Mouse (Mus musculus): ENCODE measurements around the gene Ifnk. TPM values are rescaled to one million over a fixed set of nuclear protein-coding genes. Genes with fewer than 3 reads are reported as not detected.

Gene Ifnk
- polyA plus RNA-seq, 2 experiments, result not detected

DNA sequence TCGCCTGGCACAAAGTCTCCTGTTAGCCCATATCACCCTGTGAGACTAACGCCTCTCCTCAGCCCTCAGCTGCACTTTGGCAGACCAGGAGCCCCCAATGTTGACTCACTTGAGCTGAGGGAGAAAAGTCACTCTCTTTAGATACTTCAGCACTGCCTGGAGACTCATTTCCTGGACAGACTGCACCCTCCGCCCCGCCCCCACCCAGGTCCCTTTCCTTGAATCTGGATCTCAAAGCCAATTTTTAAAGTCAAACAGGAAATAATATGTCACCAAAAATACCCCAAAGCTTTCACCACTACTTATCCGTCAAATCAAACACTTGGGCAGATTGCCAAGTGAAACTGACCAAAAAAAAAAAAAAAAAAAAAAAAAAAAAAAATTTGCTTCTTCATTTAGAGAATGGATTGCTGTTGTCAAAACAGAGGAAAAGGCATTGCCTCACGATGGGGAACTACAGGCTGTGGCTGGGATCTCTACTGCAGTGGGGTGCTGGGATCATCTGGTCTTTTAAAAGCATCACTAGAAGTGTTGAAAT lies 21.4 kb upstream of the Ifnk start:
- no peaks in the 10 kb centered on the region for H3K9me3 ChIP-seq (ENCODE audit: control insufficient read depth, low read length)
- no peak for DNase-seq (ENCODE audit: low spot score)
- no peak overlapping the region for H3K9ac ChIP-seq (ENCODE audit: low read depth, low read length, severe bottlenecking)
- no peaks in the 10 kb centered on the region for H3K27me3 ChIP-seq (ENCODE audit: control insufficient read depth, insufficient read depth, low read length)
- TF ChIP-seq POLR2A (IDR thresholded peaks at IDR 0.05; ENCODE audit: borderline replicate concordance, extremely low read depth, insufficient read depth, insufficient read length), result no peak
- no peak overlapping the region for H3K4me2 ChIP-seq (replicated peaks; ENCODE audit: low read depth, low read length, severe bottlenecking)
- H3K27ac ChIP-seq (replicated peaks; ENCODE audit: low read depth, low read length), result no peak overlapping the region
- 56% methylated on average over 6 of the region's 6 CpGs for WGBS
- H3K4me3 ChIP-seq (replicated peaks; ENCODE audit: low read length), result no peak overlapping the region
- ATAC-seq (ENCODE audit: low FRiP score, low read depth), result no peak
- no peaks in the 10 kb centered on the region for H3K4me1 ChIP-seq (ENCODE audit: control insufficient read depth, insufficient read depth, low read length)
- H3K36me3 ChIP-seq (ENCODE audit: control insufficient read depth, insufficient read depth, low read length), result no peaks in the 10 kb centered on the region

DNA sequence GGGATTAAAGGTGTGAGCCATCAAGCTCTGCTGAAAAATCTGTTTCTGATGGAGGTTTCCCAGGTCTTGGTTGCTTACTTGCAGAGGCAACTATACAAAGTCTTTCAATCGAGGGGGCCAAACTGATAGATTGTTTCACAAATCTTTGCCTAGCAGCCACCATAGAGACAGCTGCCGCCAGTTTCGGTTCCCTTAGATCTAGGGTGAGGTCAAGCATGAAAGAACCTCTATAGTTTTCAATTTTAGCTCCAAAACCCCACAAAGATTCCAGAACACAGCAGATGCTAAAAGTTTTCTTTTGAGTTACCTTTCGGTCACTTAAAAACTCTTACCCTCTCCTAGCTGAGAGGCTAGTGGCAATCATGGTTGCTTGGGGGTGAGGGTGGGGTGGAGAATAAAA lies 20.3 kb upstream of the Ifnk start:
- no peak for TF ChIP-seq POLR2A (IDR thresholded peaks at IDR 0.05; ENCODE audit: borderline replicate concordance, extremely low read depth, insufficient read depth, insufficient read length)
- no peak for DNase-seq (ENCODE audit: low spot score)
- no peak overlapping the region for H3K27ac ChIP-seq (replicated peaks; ENCODE audit: low read depth, low read length)
- H3K4me2 ChIP-seq (replicated peaks; ENCODE audit: low read depth, low read length, severe bottlenecking), result no peak overlapping the region
- no peak for ATAC-seq (ENCODE audit: low FRiP score, low read depth)
- H3K9ac ChIP-seq (ENCODE audit: low read depth, low read length, severe bottlenecking), result no peak overlapping the region
- no peaks in the 10 kb centered on the region for H3K36me3 ChIP-seq (ENCODE audit: control insufficient read depth, insufficient read depth, low read length)
- no peaks in the 10 kb centered on the region for H3K27me3 ChIP-seq (ENCODE audit: control insufficient read depth, insufficient read depth, low read length)
- no peaks in the 10 kb centered on the region for H3K9me3 ChIP-seq (ENCODE audit: control insufficient read depth, low read length)
- WGBS, result 97% methylated on average over 4 of the region's 4 CpGs
- H3K4me3 ChIP-seq (replicated peaks; ENCODE audit: low read length), result no peak overlapping the region
- peaks cover 6% of the 10 kb centered on the region for H3K4me1 ChIP-seq (ENCODE audit: control insufficient read depth, insufficient read depth, low read length)

GRCm38 (mm10) chr4:35133411-35133810 lies 18.4 kb upstream of the Ifnk start:
- WGBS, result 85% methylated on average over 4 of the region's 4 CpGs
- Histone ChIP-seq H3K4me3 (replicated peaks; ENCODE audit: low read length) (no peak overlapping the region), H3K27me3 (ENCODE audit: control insufficient read depth, insufficient read depth, low read length) (no peaks in the 10 kb centered on the region)

GRCm38 (mm10) chr4:35134846-35135611 lies 16.8 kb upstream of the Ifnk start:
- Histone ChIP-seq H3K4me3 (replicated peaks; ENCODE audit: low read length) (no peak overlapping the region), H3K36me3 (ENCODE audit: control insufficient read depth, insufficient read depth, low read length) (no peaks in the 10 kb centered on the region), H3K27me3 (ENCODE audit: control insufficient read depth, insufficient read depth, low read length) (no peaks in the 10 kb centered on the region), H3K9me3 (ENCODE audit: control insufficient read depth, low read length) (no peaks in the 10 kb centered on the region), H3K4me2 (replicated peaks; ENCODE audit: low read depth, low read length, severe bottlenecking) (no peak overlapping the region), H3K27ac (replicated peaks; ENCODE audit: low read depth, low read length) (no peak overlapping the region), H3K9ac (ENCODE audit: low read depth, low read length, severe bottlenecking) (no peak overlapping the region), H3K4me1 (ENCODE audit: control insufficient read depth, insufficient read depth, low read length) (peaks cover 6% of the 10 kb centered on the region)
- no peak for DNase-seq (ENCODE audit: low spot score)
- no peak for TF ChIP-seq POLR2A (IDR thresholded peaks at IDR 0.05; ENCODE audit: borderline replicate concordance, extremely low read depth, insufficient read depth, insufficient read length)
- WGBS, result 74% methylated on average over 15 of the region's 15 CpGs
- no peak for ATAC-seq (ENCODE audit: low FRiP score, low read depth)

More at GRCm38 (mm10) chr4:35133411-35133810, 18.4 kb upstream of the Ifnk start:
- H3K27ac ChIP-seq (replicated peaks; ENCODE audit: low read depth, low read length), result no peak overlapping the region
- no peak overlapping the region for H3K9ac ChIP-seq (ENCODE audit: low read depth, low read length, severe bottlenecking)
- no peak for ATAC-seq (ENCODE audit: low FRiP score, low read depth)
- no peak overlapping the region for H3K4me2 ChIP-seq (replicated peaks; ENCODE audit: low read depth, low read length, severe bottlenecking)
- TF ChIP-seq POLR2A (IDR thresholded peaks at IDR 0.05; ENCODE audit: borderline replicate concordance, extremely low read depth, insufficient read depth, insufficient read length), result no peak
- no peak for DNase-seq (ENCODE audit: low spot score)
- no peaks in the 10 kb centered on the region for H3K36me3 ChIP-seq (ENCODE audit: control insufficient read depth, insufficient read depth, low read length)
- H3K4me1 ChIP-seq (ENCODE audit: control insufficient read depth, insufficient read depth, low read length), result peaks cover 6% of the 10 kb centered on the region
- no peaks in the 10 kb centered on the region for H3K9me3 ChIP-seq (ENCODE audit: control insufficient read depth, low read length)

- H3K4me2 ChIP-seq (replicated peaks; ENCODE audit: low read depth, low read length, severe bottlenecking), result no peak overlapping the region
- no peak overlapping the region for H3K27ac ChIP-seq (replicated peaks; ENCODE audit: low read depth, low read length)
- H3K27me3 ChIP-seq (ENCODE audit: control insufficient read depth, insufficient read depth, low read length), result no peaks in the 10 kb centered on the region
- peaks cover 6% of the 10 kb centered on the region for H3K4me1 ChIP-seq (ENCODE audit: control insufficient read depth, insufficient read depth, low read length)
- DNase-seq (ENCODE audit: low spot score), result no peak
- H3K36me3 ChIP-seq (ENCODE audit: control insufficient read depth, insufficient read depth, low read length), result no peaks in the 10 kb centered on the region
- no peak for TF ChIP-seq POLR2A (IDR thresholded peaks at IDR 0.05; ENCODE audit: borderline replicate concordance, extremely low read depth, insufficient read depth, insufficient read length)
- no peak overlapping the region for H3K9ac ChIP-seq (ENCODE audit: low read depth, low read length, severe bottlenecking)
- ATAC-seq (ENCODE audit: low FRiP score, low read depth), result no peak
- 66% methylated on average over 4 of the region's 4 CpGs for WGBS
- no peaks in the 10 kb centered on the region for H3K9me3 ChIP-seq (ENCODE audit: control insufficient read depth, low read length)
- H3K4me3 ChIP-seq (replicated peaks; ENCODE audit: low read length), result no peak overlapping the region
These were observed 16.1 kb upstream of the Ifnk start for GRCm38 (mm10) chr4:35135806-35136205.

Data from limb, embryonic 14.5 days (tissue).